Mouse (Mus musculus): Measurements from ENCODE around the gene Ttc8. TPM values are rescaled to one million over a fixed set of nuclear protein-coding genes. Genes with fewer than 3 reads are reported as not detected.

Ttc8 gene
- polyA plus RNA-seq, 1 experiment from 2014 or later: 31.2 TPM

Other genes with a start within 250 kb of the Ttc8 start
- 3.4 and 4.6 TPM in 2 replicates for gene Ptpn21, start 183.2 kb upstream of the Ttc8 start, polyA plus RNA-seq (2015; fragmentation: Nextera tagmentation; extraction: Ambion mirVana)
- gene Zc3h14, start 173.6 kb upstream of the Ttc8 start, polyA plus RNA-seq (2015; fragmentation: Nextera tagmentation; extraction: Ambion mirVana): 96.3 and 105 TPM in 2 replicates
- gene Eml5, start 19.1 kb upstream of the Ttc8 start, polyA plus RNA-seq (2015; fragmentation: Nextera tagmentation; extraction: Ambion mirVana): 15.1 and 19.8 TPM in 2 replicates

Data from neural tube, embryonic 15.5 days (tissue).